Mouse (Mus musculus) T-helper 1 cell (primary cell): ENCODE results near the gene Ddx5.
"Not testable (repeated sequence)": the region's sequence is repeated elsewhere in the genome, so short reads cannot be mapped to it uniquely, and the experiment has no call there.

ENCODE experiments used
- in situ Hi-C: fragments of 300-600 bp; cut with MboI, MseI; formaldehyde crosslinking; loops from one replicate; pipeline ENCODE4 v1.15.1; 2025; ENCODE audit warnings: high pct_unique_total_duplicates

Ddx5 gene

GRCm38 (mm10) chr11:106788775-106789459 is at the start of gene Ddx5, which contains the start of gene Cep95:
TSS of gene Ddx5 (minus strand) at chr11:106789185.
TSS of gene Cep95 (plus strand) at chr11:106789252.
- in situ Hi-C loops = no loop called here

- in situ Hi-C loops = no loop called here
Measured at GRCm38 (mm10) chr11:106828079-106828478, 39.1 kb upstream of the Ddx5 start.

GRCm38 (mm10) chr11:106824403-106824802 is 35.4 kb upstream of the Ddx5 start:
- in situ Hi-C loops = no loop called here

GRCm38 (mm10) chr11:106823741-106824140 is 34.8 kb upstream of the Ddx5 start:
- in situ Hi-C loops = no loop called here

GRCm38 (mm10) chr11:106822911-106823310 is 33.9 kb upstream of the Ddx5 start:
- in situ Hi-C loops = no loop called here

- in situ Hi-C loops = no loop called here
Measured at GRCm38 (mm10) chr11:106822491-106822890, 33.5 kb upstream of the Ddx5 start.

- in situ Hi-C loops = no loop called here
Measured at GRCm38 (mm10) chr11:106821397-106821796, 32.4 kb upstream of the Ddx5 start.

- in situ Hi-C loops = no loop called here
Measured at GRCm38 (mm10) chr11:106820972-106821371, 32.0 kb upstream of the Ddx5 start.

- in situ Hi-C loops = no loop called here
Measured at GRCm38 (mm10) chr11:106820252-106820651, 31.3 kb upstream of the Ddx5 start.

GRCm38 (mm10) chr11:106819595-106819994 is 30.6 kb upstream of the Ddx5 start:
- in situ Hi-C loops = no loop called here

GRCm38 (mm10) chr11:106818341-106818740 is 29.4 kb upstream of the Ddx5 start:
- in situ Hi-C loops = no loop called here

- in situ Hi-C loops = no loop called here
Measured at GRCm38 (mm10) chr11:106817808-106818207, 28.8 kb upstream of the Ddx5 start.

GRCm38 (mm10) chr11:106817156-106817555 is 28.2 kb upstream of the Ddx5 start:
- in situ Hi-C loops = no loop called here

GRCm38 (mm10) chr11:106816316-106816715 is 27.3 kb upstream of the Ddx5 start:
- in situ Hi-C loops = no loop called here

GRCm38 (mm10) chr11:106815761-106816160 is 26.8 kb upstream of the Ddx5 start:
- in situ Hi-C loops = no loop called here

- in situ Hi-C loops = no loop called here
Measured at GRCm38 (mm10) chr11:106815331-106815730, 26.3 kb upstream of the Ddx5 start.

GRCm38 (mm10) chr11:106814601-106815320 is 25.8 kb upstream of the Ddx5 start:
- in situ Hi-C loops = no loop called here

- in situ Hi-C loops = no loop called here
Measured at GRCm38 (mm10) chr11:106812410-106813136, 23.6 kb upstream of the Ddx5 start.

- in situ Hi-C loops = not testable (repeated sequence)
Measured at GRCm38 (mm10) chr11:106807442-106807841, 18.5 kb upstream of the Ddx5 start.

GRCm38 (mm10) chr11:106802069-106802627 is 13.2 kb upstream of the Ddx5 start:
- in situ Hi-C loops = no loop called here

GRCm38 (mm10) chr11:106795679-106796078 is 6.7 kb upstream of the Ddx5 start:
- in situ Hi-C loops = no loop called here

- in situ Hi-C loops = loop anchor here (5.0 kb wide), 1 partner anchor 118 kb away; no protein-coding TSS in a partner anchor
Measured at GRCm38 (mm10) chr11:106793846-106794245, 4.9 kb upstream of the Ddx5 start.
